In genomic region chrX:121479402-121479989, GRCm38 (mm10) we compare ENCODE assay signal across 9 mouse cellular contexts.
A peak's percentile ranks its signal among the peaks of the same experiment; 100 is the strongest.
DNase-seq lines count a peak whose midpoint lies in the region; ATAC-seq lines count a peak whose summit lies in the region.
"Had no signal": no experiment of that assay in that cellular context is flagged by ENCODE, and none has a peak within 500 bp of the region (broad histone marks: within the 10 kb centered on the region; RNA-seq: fewer than 3 reads in every experiment).

No protein-coding gene starts in this region.

- DNase-seq in heart, adult 18-20 months: no peak
- DNase-seq in ES-CJ7 (ENCODE audit: low read depth, low spot score) (peak; percentile 26), adipocyte (ENCODE audit: low spot score) (no peak)
- DNase-seq in embryonic facial prominence, embryonic 10.5 days (ENCODE audit: low spot score): peak; percentile 9
- DNase-seq in layer of hippocampus, adult 18-20 months (ENCODE audit: low spot score in 2 of 2): no peak
- no peak for DNase-seq in urinary bladder, postnatal 25 days (ENCODE audit: low spot score)
- DNase-seq: gastrocnemius, adult 2 months had no signal

- WGBS in heart, embryonic 15.5 days: 16% methylated on average over 4 of the region's 4 CpGs
- WGBS in embryonic facial prominence, embryonic 10.5 days: 18% methylated on average over 4 of the region's 4 CpGs
- 14% methylated on average over 4 of the region's 4 CpGs for WGBS in lung, embryonic 15.5 days

- H3K4me3 ChIP-seq in heart, embryonic 15.5 days: 0 out of 2 replicates have a peak overlapping the region, but pooled peaks have one; percentile 8
- H3K4me3 ChIP-seq in embryonic facial prominence, embryonic 10.5 days: no peak overlapping the region
- no peak overlapping the region for H3K4me3 ChIP-seq in lung, embryonic 15.5 days
- H3K4me3 ChIP-seq: gastrocnemius, adult 2 months had no signal

- H3K4me1 ChIP-seq in heart, embryonic 15.5 days (replicated peaks): no peaks in the 10 kb centered on the region
- H3K4me1 ChIP-seq in embryonic facial prominence, embryonic 10.5 days: no peaks in the 10 kb centered on the region
- H3K4me1 ChIP-seq in lung, embryonic 15.5 days: no peaks in the 10 kb centered on the region

- no peak overlapping the region for H3K27ac ChIP-seq in heart, embryonic 15.5 days
- no peak overlapping the region for H3K27ac ChIP-seq in embryonic facial prominence, embryonic 10.5 days (replicated peaks)
- peak overlapping the region; percentile 47 for H3K27ac ChIP-seq in lung, embryonic 15.5 days
- H3K27ac ChIP-seq: gastrocnemius, adult 2 months had no signal

- no peak overlapping the region for H3K9ac ChIP-seq in heart, embryonic 15.5 days
- no peak overlapping the region for H3K9ac ChIP-seq in lung, embryonic 15.5 days

- no peaks in the 10 kb centered on the region for H3K36me3 ChIP-seq in heart, embryonic 15.5 days
- no peaks in the 10 kb centered on the region for H3K36me3 ChIP-seq in embryonic facial prominence, embryonic 10.5 days (replicated peaks)
- H3K36me3 ChIP-seq in lung, embryonic 15.5 days: no peaks in the 10 kb centered on the region

- peak overlapping the region; percentile 42; the same call in 1 of the 2 replicates for H3K4me2 ChIP-seq in heart, embryonic 15.5 days
- no peak overlapping the region; the same call in 1 of the 2 replicates for H3K4me2 ChIP-seq in lung, embryonic 15.5 days

- no peaks in the 10 kb centered on the region for H3K9me3 ChIP-seq in heart, embryonic 15.5 days (replicated peaks)
- H3K9me3 ChIP-seq in embryonic facial prominence, embryonic 10.5 days: no peaks in the 10 kb centered on the region
- H3K9me3 ChIP-seq in lung, embryonic 15.5 days: no peaks in the 10 kb centered on the region

- no peak for ATAC-seq in heart, embryonic 15.5 days (replicated peaks; ENCODE audit: insufficient number of reproducible peaks, insufficient read depth, low FRiP score, low read depth)
- peak; percentile 95 for ATAC-seq in lung, embryonic 15.5 days (ENCODE audit: borderline replicate concordance, extremely low read depth, low FRiP score, low TSS enrichment)

- no peaks in the 10 kb centered on the region for H3K27me3 ChIP-seq in heart, embryonic 15.5 days
- H3K27me3 ChIP-seq in embryonic facial prominence, embryonic 10.5 days (replicated peaks; ENCODE audit: low read depth, poor library complexity, severe bottlenecking): no peaks in the 10 kb centered on the region
- no peaks in the 10 kb centered on the region for H3K27me3 ChIP-seq in lung, embryonic 15.5 days

Comparison
In these comparisons a context has a peak if more than half of its experiments do, and no peak if none do; other contexts are left out.
1. DNase-seq: peak in ES-CJ7 (single experiment) and embryonic facial prominence, embryonic 10.5 days (single experiment); none in heart, adult 18-20 months (0 of 2), layer of hippocampus, adult 18-20 months (0 of 2), adipocyte (single experiment) and urinary bladder, postnatal 25 days (single experiment).